Mouse (Mus musculus) liver, embryonic 13.5 days (tissue): Measurements from ENCODE around the gene Rnf222. TPM values are rescaled to one million over a fixed set of nuclear protein-coding genes. Genes with fewer than 3 reads are reported as not detected.
A peak's percentile ranks its signal among the peaks of the same experiment; 100 is the strongest.

Experiments
- ATAC-seq: fragments of 200-750 bp; cut with Nextera tagmentation; 2 replicates; pipeline ENCODE4 v1.8.0; 2017; ENCODE audit warnings: low read depth, mild to moderate bottlenecking, moderate number of reproducible peaks, moderate library complexity
- DNase-seq: peaks from one replicate; pipeline ENCODE4 v3.0.0; 2022
- H3K27ac ChIP-seq: fragments of 300-500 bp; sonication (generic); 2 replicates; pipeline ENCODE4 v1.5.1; 2015; ENCODE audit warnings: moderate library complexity, mild to moderate bottlenecking, inconsistent platforms
- H3K27me3 ChIP-seq: fragments of 300-500 bp; sonication (generic); 2 replicates; pipeline ENCODE4 v1.6.1; 2015; ENCODE audit warnings: mild to moderate bottlenecking, inconsistent platforms
- H3K36me3 ChIP-seq: fragments of 300-500 bp; sonication (generic); 2 replicates; pipeline ENCODE4 v1.6.1; 2015; ENCODE audit warnings: mild to moderate bottlenecking, inconsistent platforms
- H3K4me1 ChIP-seq: fragments of 300-500 bp; sonication (generic); replicated peaks from 2 replicates; pipeline ENCODE4 v1.6.1; 2015; ENCODE audit warnings: inconsistent platforms
- H3K4me2 ChIP-seq: fragments of 300-500 bp; sonication (generic); 2 replicates; pipeline ENCODE4 v1.6.1; 2015; ENCODE audit warnings: inconsistent platforms, mild to moderate bottlenecking, moderate library complexity
- H3K4me3 ChIP-seq: fragments of 300-500 bp; sonication (generic); replicated peaks from 2 replicates; pipeline ENCODE4 v1.5.1; 2015; ENCODE audit warnings: mild to moderate bottlenecking, inconsistent platforms
- H3K9ac ChIP-seq: fragments of 300-500 bp; sonication (generic); 2 replicates; pipeline ENCODE4 v1.6.1; 2015; ENCODE audit warnings: mild to moderate bottlenecking, inconsistent platforms
- H3K9me3 ChIP-seq: fragments of 300-500 bp; sonication (generic); replicated peaks from 2 replicates; pipeline ENCODE4 v1.6.1; 2016; ENCODE audit warnings: inconsistent platforms
- WGBS: fragments of 180-500 bp; shearing (Covaris S2); methylation state at CpG from one replicate; pipeline ENCODE4 v1.1.7; 2015; ENCODE audit not compliant: insufficient replicate concordance; 5-methylcytosine and 5-hydroxymethylcytosine counted together
- polyA plus RNA-seq: library from polyadenylated mRNA; unstranded; fragments of >200 nt; fragmentation: Nextera tagmentation; extraction: Ambion mirVana; gene quantifications from 2 replicates; pipeline ENCODE4 v1.2.1, GENCODE M21; 2015

The Rnf222 gene
- polyA plus RNA-seq, 1 experiment from 2014 or later = 0.09 TPM

- no peak overlapping the region for H3K27ac ChIP-seq
- no peaks in the 10 kb centered on the region for H3K36me3 ChIP-seq
- H3K4me2 ChIP-seq = no peak overlapping the region
- H3K4me1 ChIP-seq = peaks cover 18% of the 10 kb centered on the region
- no peak overlapping the region for H3K9ac ChIP-seq
- H3K27me3 ChIP-seq = peaks cover 7% of the 10 kb centered on the region
- ATAC-seq (no peak), DNase-seq (no peak)
- no peak overlapping the region for H3K4me3 ChIP-seq
- H3K9me3 ChIP-seq = no peaks in the 10 kb centered on the region
- 59% methylated on average over 2 of the region's 2 CpGs for WGBS
These were observed 26.1 kb upstream of the Rnf222 start for GRCm38 (mm10) chr11:68862260-68862659.

GRCm38 (mm10) chr11:68863631-68864091, 24.7 kb upstream of the Rnf222 start:
- H3K4me1 ChIP-seq = peaks cover 16% of the 10 kb centered on the region
- no peaks in the 10 kb centered on the region for H3K36me3 ChIP-seq
- no peak overlapping the region for H3K9ac ChIP-seq
- H3K27me3 ChIP-seq = peaks cover 7% of the 10 kb centered on the region
- no peak overlapping the region for H3K4me3 ChIP-seq
- 14% methylated on average over 4 of the region's 4 CpGs for WGBS
- no peak for ATAC-seq
- no peak overlapping the region for H3K4me2 ChIP-seq
- DNase-seq = no peak
- no peak overlapping the region for H3K27ac ChIP-seq
- H3K9me3 ChIP-seq = no peaks in the 10 kb centered on the region

- Histone ChIP-seq H3K9me3 (no peaks in the 10 kb centered on the region), H3K4me2 (no peak overlapping the region), H3K4me3 (no peak overlapping the region), H3K27me3 (peaks cover 7% of the 10 kb centered on the region), H3K27ac (no peak overlapping the region), H3K9ac (no peak overlapping the region), H3K4me1 (peaks cover 16% of the 10 kb centered on the region), H3K36me3 (no peaks in the 10 kb centered on the region)
- peak; percentile 71 for ATAC-seq
- DNase-seq = no peak
- WGBS = 7% methylated on average over 9 of the region's 9 CpGs
These were observed 23.7 kb upstream of the Rnf222 start for GRCm38 (mm10) chr11:68864544-68865189.

- peaks cover 3% of the 10 kb centered on the region; the same call in 1 of the 2 replicates for H3K27me3 ChIP-seq
- 69% methylated on average over 9 of the region's 9 CpGs for WGBS
- no peaks in the 10 kb centered on the region for H3K36me3 ChIP-seq
- DNase-seq (no peak), ATAC-seq (no peak)
- H3K9ac ChIP-seq = no peak overlapping the region
- no peak overlapping the region for H3K4me2 ChIP-seq
- peaks cover 10% of the 10 kb centered on the region; the same call in 1 of the 2 replicates for H3K4me1 ChIP-seq
- no peaks in the 10 kb centered on the region for H3K9me3 ChIP-seq
- no peak overlapping the region for H3K4me3 ChIP-seq
- H3K27ac ChIP-seq = no peak overlapping the region
These were observed 17.1 kb upstream of the Rnf222 start for GRCm38 (mm10) chr11:68871277-68871676.

- Histone ChIP-seq H3K27me3 (no peaks in the 10 kb centered on the region), H3K4me3 (no peak within 1 kb of the TSS), H3K27ac (no peak within 1 kb of the TSS), H3K9ac (no peak within 1 kb of the TSS), H3K36me3 (no peaks in the 10 kb centered on the region), H3K4me2 (no peak within 1 kb of the TSS), H3K9me3 (no peaks in the 10 kb centered on the region), H3K4me1 (peaks cover 8% of the 10 kb centered on the region; the same call in 1 of the 2 replicates)
- 28% methylated on average over 6 of the region's 6 CpGs for WGBS
- ATAC-seq (no peak), DNase-seq (no peak)
These were observed 16.6 kb upstream of the Rnf222 start, which contains the start of gene Ndel1 for GRCm38 (mm10) chr11:68871748-68872147. Ndel1 (minus strand) TSS chr11:68871858.

- Histone ChIP-seq H3K4me3 (no peak overlapping the region), H3K4me1 (peaks cover 12% of the 10 kb centered on the region), H3K9me3 (no peaks in the 10 kb centered on the region), H3K27me3 (no peaks in the 10 kb centered on the region), H3K27ac (no peak overlapping the region), H3K9ac (no peak overlapping the region), H3K36me3 (no peaks in the 10 kb centered on the region), H3K4me2 (no peak overlapping the region)
- WGBS = 0% methylated on average over 2 of the region's 2 CpGs
- 0 out of 2 replicates have a peak, but pooled peaks have one; percentile 23 for ATAC-seq
- peak; percentile 48 for DNase-seq
These were observed 13.5 kb upstream of the Rnf222 start for GRCm38 (mm10) chr11:68874841-68875240.

- H3K4me3 ChIP-seq = no peak overlapping the region
- no peak for DNase-seq
- H3K9me3 ChIP-seq = no peaks in the 10 kb centered on the region
- no peak for ATAC-seq
- peaks cover 21% of the 10 kb centered on the region for H3K4me1 ChIP-seq
- no peaks in the 10 kb centered on the region for H3K27me3 ChIP-seq
- no peak overlapping the region for H3K27ac ChIP-seq
- H3K9ac ChIP-seq = no peak overlapping the region
- H3K36me3 ChIP-seq = no peaks in the 10 kb centered on the region
- WGBS = 57% methylated on average over 5 of the region's 5 CpGs
- H3K4me2 ChIP-seq = no peak overlapping the region
These were observed 9.5 kb upstream of the Rnf222 start for GRCm38 (mm10) chr11:68878811-68879210.

GRCm38 (mm10) chr11:68882107-68882506, 6.2 kb upstream of the Rnf222 start:
- ATAC-seq (no peak), DNase-seq (no peak)
- no peak overlapping the region for H3K27ac ChIP-seq
- no peaks in the 10 kb centered on the region for H3K9me3 ChIP-seq
- H3K36me3 ChIP-seq = no peaks in the 10 kb centered on the region
- WGBS = 41% methylated on average over 14 of the region's 14 CpGs
- no peak overlapping the region for H3K4me3 ChIP-seq
- H3K4me1 ChIP-seq = peaks cover 35% of the 10 kb centered on the region
- H3K4me2 ChIP-seq = 0 out of 2 replicates have a peak overlapping the region, but pooled peaks have one; percentile 13
- H3K27me3 ChIP-seq = no peaks in the 10 kb centered on the region
- H3K9ac ChIP-seq = no peak overlapping the region

GRCm38 (mm10) chr11:68883843-68884242, 4.5 kb upstream of the Rnf222 start:
- Histone ChIP-seq H3K36me3 (no peaks in the 10 kb centered on the region), H3K4me3 (peak overlapping the region; percentile 21), H3K9ac (peak overlapping the region; percentile 62), H3K4me2 (peak overlapping the region; percentile 55), H3K27ac (peak overlapping the region; percentile 62; the same call in 1 of the 2 replicates), H3K9me3 (no peaks in the 10 kb centered on the region), H3K4me1 (peaks cover 32% of the 10 kb centered on the region), H3K27me3 (no peaks in the 10 kb centered on the region)
- no peak for ATAC-seq
- 44% methylated on average over 2 of the region's 2 CpGs for WGBS
- DNase-seq = no peak

GRCm38 (mm10) chr11:68884368-68884767, 4.0 kb upstream of the Rnf222 start:
- H3K4me2 ChIP-seq = peak overlapping the region; percentile 55
- peak; percentile 70 for DNase-seq
- peak overlapping the region; percentile 62 for H3K9ac ChIP-seq
- peak overlapping the region; percentile 21 for H3K4me3 ChIP-seq
- peak overlapping the region; percentile 74 for H3K27ac ChIP-seq
- 31% methylated on average over 5 of the region's 5 CpGs for WGBS
- H3K4me1 ChIP-seq = peaks cover 37% of the 10 kb centered on the region
- H3K9me3 ChIP-seq = no peaks in the 10 kb centered on the region
- no peaks in the 10 kb centered on the region for H3K36me3 ChIP-seq
- ATAC-seq = peak; percentile 99
- no peaks in the 10 kb centered on the region for H3K27me3 ChIP-seq

- H3K27me3 ChIP-seq = no peaks in the 10 kb centered on the region
- no peaks in the 10 kb centered on the region for H3K9me3 ChIP-seq
- WGBS = 81% methylated on average over 5 of the region's 5 CpGs
- no peak for ATAC-seq
- DNase-seq = no peak
- H3K27ac ChIP-seq = no peak overlapping the region; the same call in none of the 2 replicates
- no peak overlapping the region for H3K4me2 ChIP-seq
- H3K4me3 ChIP-seq = no peak overlapping the region
- no peaks in the 10 kb centered on the region for H3K36me3 ChIP-seq
- H3K9ac ChIP-seq = no peak overlapping the region
- H3K4me1 ChIP-seq = peaks cover 42% of the 10 kb centered on the region
These were observed 2.3 kb upstream of the Rnf222 start for GRCm38 (mm10) chr11:68886091-68886490.

- Histone ChIP-seq H3K4me3 (no peak overlapping the region), H3K27ac (no peak overlapping the region), H3K4me1 (peaks cover 49% of the 10 kb centered on the region), H3K27me3 (no peaks in the 10 kb centered on the region), H3K9ac (no peak overlapping the region), H3K36me3 (no peaks in the 10 kb centered on the region), H3K4me2 (no peak overlapping the region), H3K9me3 (no peaks in the 10 kb centered on the region)
- WGBS = 45% methylated on average over 2 of the region's 2 CpGs
- no peak for DNase-seq
- no peak for ATAC-seq
These were observed 300 bp downstream of the Rnf222 start for GRCm38 (mm10) chr11:68888653-68889052.
